ENCODE assay signal across 12 mouse cellular contexts in the genomic region with DNA sequence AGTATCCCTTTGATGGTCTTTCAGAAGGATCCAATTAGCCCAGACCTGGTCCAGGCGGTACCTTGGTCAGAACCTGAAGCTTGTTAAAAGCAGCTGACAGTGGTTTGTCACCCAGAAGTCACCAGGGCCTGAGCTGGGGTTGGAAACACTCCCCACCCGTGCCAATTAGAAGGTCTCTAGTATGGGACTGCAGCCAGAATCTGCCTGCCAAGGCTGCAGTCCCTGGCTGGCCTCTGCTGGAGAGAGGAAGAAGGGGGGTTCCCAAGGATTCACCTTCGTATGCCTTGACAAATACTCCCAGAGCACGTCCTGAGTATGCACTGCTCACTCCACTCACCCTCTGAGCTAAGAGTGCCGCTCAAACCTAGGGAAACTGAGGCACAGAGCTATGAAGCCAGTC. TPM values are rescaled to one million over a fixed set of nuclear protein-coding genes. Genes with fewer than 3 reads are reported as not detected.
DNase-seq lines count a peak whose midpoint lies in the region; TF ChIP-seq lines count a peak whose summit lies in the region.
"Had no signal": no experiment of that assay in that cellular context is flagged by ENCODE, and none has a peak within 500 bp of the region (broad histone marks: within the 10 kb centered on the region; RNA-seq: fewer than 3 reads in every experiment).

No protein-coding gene starts in this region.

- peak; percentile 43 to 53 for DNase-seq in heart, adult 18-20 months
- DNase-seq in heart, adult 11 months: no peak
- peak; percentile 56 for DNase-seq in left cerebral cortex, postnatal 4 days
- no peak for DNase-seq in left cerebral cortex, adult 2 months (ENCODE audit: extremely low spot score in 1 of 2, low spot score in 2 of 2)
- peak; percentile 72 for DNase-seq in adrenal gland, adult 8-10 months
- DNase-seq in heart, postnatal 4 days: peak; percentile 57
- DNase-seq in gastrocnemius, adult 2 months: no peak
- DNase-seq in kidney, adult 11 months: no peak
- DNase-seq: gastrocnemius, postnatal 14 days; kidney, postnatal 4 days; lung, embryonic 14.5 days; thymus, postnatal 14 days had no signal

- no peak overlapping the region for H3K27ac ChIP-seq in left cerebral cortex, adult 2 months
- H3K27ac ChIP-seq in gastrocnemius, adult 2 months: no peak overlapping the region

- H3K4me3 ChIP-seq in left cerebral cortex, adult 2 months: no peak overlapping the region
- H3K4me3 ChIP-seq in gastrocnemius, adult 2 months: no peak overlapping the region

- intact Hi-C loops in left cerebral cortex, postnatal 4 days (cut with DNase I): no loop called here
- intact Hi-C loops in left cerebral cortex, adult 2 months (cut with DNase I): no loop called here
- intact Hi-C loops in gastrocnemius, adult 2 months (cut with DNase I): no loop called here

- TF ChIP-seq CTCF in left cerebral cortex, adult 2 months (IDR thresholded peaks at IDR 0.05): no peak; the same call in 1 of the 2 replicates
- TF ChIP-seq CTCF in gastrocnemius, adult 2 months (IDR thresholded peaks at IDR 0.05): no peak; the same call in 1 of the 2 replicates

RNA-seq across cellular contexts. Expression of gene Rtl6, which starts 34.6 kb away (rescaled TPM):
- 1 to 10 TPM; 6.0 to 6.9 TPM for total RNA-seq in heart, adult 18-20 months (2021)
- total RNA-seq in left cerebral cortex, postnatal 4 days (2021): 10 to 100 TPM; 63.2 to 69.6 TPM
- total RNA-seq in left cerebral cortex, adult 2 months (2021): 10 to 100 TPM; 52.7 to 53.7 TPM
- total RNA-seq in adrenal gland, adult 8-10 months (2022): 1 to 10 TPM; 8.0 to 9.9 (median 8.6) TPM
- total RNA-seq in heart, postnatal 4 days (2021): 10 to 100 TPM; 10.2 to 10.6 TPM
- 1 to 10 TPM; 3.4 to 4.3 TPM for total RNA-seq in gastrocnemius, adult 2 months (2021)

Comparison
In these comparisons a context has a peak if more than half of its experiments do, and no peak if none do; other contexts are left out.
1. DNase-seq: peak in heart, adult 18-20 months (2 of 2), left cerebral cortex, postnatal 4 days (single experiment), adrenal gland, adult 8-10 months (single experiment) and heart, postnatal 4 days (single experiment); none in heart, adult 11 months (single experiment), left cerebral cortex, adult 2 months (0 of 2), gastrocnemius, adult 2 months (single experiment) and kidney, adult 11 months (single experiment).
2. RNA of gene Rtl6, which starts 34.6 kb away (total RNA-seq): 63.2 to 69.6 TPM in left cerebral cortex, postnatal 4 days and 52.7 to 53.7 TPM in left cerebral cortex, adult 2 months; 10.2 to 10.6 TPM in heart, postnatal 4 days, 8.0 to 9.9 TPM in adrenal gland, adult 8-10 months, 6.0 to 6.9 TPM in heart, adult 18-20 months and 3.4 to 4.3 TPM in gastrocnemius, adult 2 months; every median in the first group is over 4 times any median in the second.